15 mouse cellular contexts compared by ENCODE assay signal in genomic region chr16:57401702-57402101, GRCm38 (mm10). TPM values are rescaled to one million over a fixed set of nuclear protein-coding genes. Genes with fewer than 3 reads are reported as not detected.
DNase-seq lines count a peak whose midpoint lies in the region; ATAC-seq and TF ChIP-seq lines count a peak whose summit lies in the region.
"Had no signal": no experiment of that assay in that cellular context is flagged by ENCODE, and none has a peak within 500 bp of the region (broad histone marks: within the 10 kb centered on the region; RNA-seq: fewer than 3 reads in every experiment).

No protein-coding gene starts in this region.

- WGBS in kidney, embryonic 15.5 days: 51% methylated on average over 6 of the region's 6 CpGs
- 20% methylated on average over 6 of the region's 6 CpGs for WGBS in lung, postnatal 0 days
- WGBS in stomach, postnatal 0 days: 32% methylated on average over 6 of the region's 6 CpGs

- no peak overlapping the region for H3K9ac ChIP-seq in kidney, embryonic 15.5 days
- no peak overlapping the region for H3K9ac ChIP-seq in lung, postnatal 0 days (replicated peaks; ENCODE audit: low read depth)
- no peak overlapping the region for H3K9ac ChIP-seq in stomach, postnatal 0 days (ENCODE audit: low read length)
- H3K9ac ChIP-seq: forebrain, embryonic 15.5 days; limb, embryonic 13.5 days; midbrain, embryonic 15.5 days; neural tube, embryonic 12.5 days had no signal

- no peaks in the 10 kb centered on the region for H3K9me3 ChIP-seq in kidney, embryonic 15.5 days (replicated peaks)
- no peaks in the 10 kb centered on the region for H3K9me3 ChIP-seq in lung, postnatal 0 days (ENCODE audit: low read length)
- H3K9me3 ChIP-seq in stomach, postnatal 0 days (ENCODE audit: control insufficient read depth, low read length): no peaks in the 10 kb centered on the region
- H3K9me3 ChIP-seq: forebrain, embryonic 15.5 days; hindbrain, embryonic 10.5 days; limb, embryonic 13.5 days; midbrain, embryonic 15.5 days; neural tube, embryonic 12.5 days had no signal

- H3K27ac ChIP-seq in gastrocnemius, adult 2 months: peak overlapping the region; percentile 4
- peak overlapping the region; percentile 46 for H3K27ac ChIP-seq in kidney, embryonic 15.5 days
- peak overlapping the region; percentile 66 for H3K27ac ChIP-seq in lung, postnatal 0 days (ENCODE audit: low read length)
- peak overlapping the region; percentile 50 for H3K27ac ChIP-seq in stomach, postnatal 0 days (replicated peaks)
- H3K27ac ChIP-seq: forebrain, embryonic 15.5 days; hindbrain, embryonic 10.5 days; midbrain, embryonic 15.5 days; neural tube, embryonic 12.5 days had no signal

- no peak overlapping the region for H3K4me3 ChIP-seq in gastrocnemius, adult 2 months
- no peak overlapping the region for H3K4me3 ChIP-seq in kidney, embryonic 15.5 days (replicated peaks)
- H3K4me3 ChIP-seq in lung, postnatal 0 days (ENCODE audit: low read depth, low read length): no peak overlapping the region
- H3K4me3 ChIP-seq in stomach, postnatal 0 days (ENCODE audit: low read depth, low read length): no peak overlapping the region
- H3K4me3 ChIP-seq: forebrain, embryonic 15.5 days; hindbrain, embryonic 10.5 days; limb, embryonic 13.5 days; midbrain, embryonic 15.5 days; neural tube, embryonic 12.5 days had no signal

- H3K27me3 ChIP-seq in kidney, embryonic 15.5 days: no peaks in the 10 kb centered on the region
- no peaks in the 10 kb centered on the region for H3K27me3 ChIP-seq in lung, postnatal 0 days (replicated peaks; ENCODE audit: insufficient read depth, low read length)
- H3K27me3 ChIP-seq in stomach, postnatal 0 days (ENCODE audit: control insufficient read depth, insufficient read depth, low read length): no peaks in the 10 kb centered on the region
- H3K27me3 ChIP-seq: forebrain, embryonic 15.5 days; limb, embryonic 13.5 days; midbrain, embryonic 15.5 days; neural tube, embryonic 12.5 days had no signal

- H3K4me2 ChIP-seq in kidney, embryonic 15.5 days: no peak overlapping the region
- no peak overlapping the region for H3K4me2 ChIP-seq in lung, postnatal 0 days (replicated peaks; ENCODE audit: low read depth, low read length)
- no peak overlapping the region for H3K4me2 ChIP-seq in stomach, postnatal 0 days (replicated peaks; ENCODE audit: low read depth)
- H3K4me2 ChIP-seq: forebrain, embryonic 15.5 days; limb, embryonic 13.5 days; midbrain, embryonic 15.5 days; neural tube, embryonic 12.5 days had no signal

- no peaks in the 10 kb centered on the region for H3K36me3 ChIP-seq in kidney, embryonic 15.5 days
- H3K36me3 ChIP-seq in lung, postnatal 0 days (ENCODE audit: insufficient read depth, low read length): no peaks in the 10 kb centered on the region
- H3K36me3 ChIP-seq in stomach, postnatal 0 days (ENCODE audit: control insufficient read depth, insufficient read depth, low read length): no peaks in the 10 kb centered on the region
- H3K36me3 ChIP-seq: forebrain, embryonic 15.5 days; hindbrain, embryonic 10.5 days; limb, embryonic 13.5 days; midbrain, embryonic 15.5 days; neural tube, embryonic 12.5 days had no signal

- H3K4me1 ChIP-seq in kidney, embryonic 15.5 days: peaks cover 27% of the 10 kb centered on the region
- no peaks in the 10 kb centered on the region for H3K4me1 ChIP-seq in lung, postnatal 0 days (ENCODE audit: insufficient read depth, low read depth, low read length)
- no peaks in the 10 kb centered on the region for H3K4me1 ChIP-seq in stomach, postnatal 0 days (replicated peaks; ENCODE audit: control insufficient read depth, insufficient read depth)
- H3K4me1 ChIP-seq: forebrain, embryonic 15.5 days; hindbrain, embryonic 10.5 days; midbrain, embryonic 15.5 days; neural tube, embryonic 12.5 days had no signal

- no peak for TF ChIP-seq CTCF in gastrocnemius, adult 2 months (IDR thresholded peaks at IDR 0.05)
- no peak for TF ChIP-seq CTCF in lung, postnatal 0 days (IDR thresholded peaks at IDR 0.05)
- no peak for TF ChIP-seq CTCF in stomach, postnatal 0 days (IDR thresholded peaks at IDR 0.05; ENCODE audit: low read depth)

- intact Hi-C loops in gastrocnemius, adult 2 months (cut with DNase I): no loop called here
- intact Hi-C loops in gastrocnemius, postnatal 36 days (cut with DNase I): no loop called here

- TF ChIP-seq EP300 in lung, postnatal 0 days (IDR thresholded peaks at IDR 0.05): peak; percentile 81
- TF ChIP-seq EP300 in stomach, postnatal 0 days (optimal IDR thresholded peaks at IDR 0.05): no peak

- DNase-seq in gastrocnemius, adult 2 months: no peak
- DNase-seq in gastrocnemius, postnatal 36 days: no peak
- DNase-seq in kidney, adult 18-20 months: no peak
- DNase-seq in lung, postnatal 0 days (ENCODE audit: low spot score): peak; percentile 77
- no peak for DNase-seq in lung, postnatal 14 days
- no peak for DNase-seq in stomach, postnatal 0 days (ENCODE audit: low spot score)
- no peak for DNase-seq in layer of hippocampus, adult 8-10 months (ENCODE audit: low spot score in 2 of 2)
- DNase-seq: cerebellum, adult 11-12 months; right cerebral cortex, postnatal 4 days had no signal

- no peak for ATAC-seq in kidney, embryonic 15.5 days (replicated peaks; ENCODE audit: low FRiP score)
- ATAC-seq in lung, postnatal 0 days: peak; percentile 57
- peak; percentile 47; the same call in 1 of the 2 replicates for ATAC-seq in stomach, postnatal 0 days (ENCODE audit: low FRiP score, low TSS enrichment)
- ATAC-seq: forebrain, embryonic 15.5 days; midbrain, embryonic 15.5 days had no signal

RNA-seq across cellular contexts. Expression of gene Filip1l, which starts 48.8 kb away (rescaled TPM):
- total RNA-seq in gastrocnemius, adult 2 months (2021): 10 to 100 TPM; 37.5 to 67.0 TPM
- total RNA-seq in gastrocnemius, postnatal 36 days (2021): 10 to 100 TPM; 41.9 to 48.5 TPM
- 24.2 and 24.8 TPM in 2 replicates for polyA plus RNA-seq in kidney, embryonic 15.5 days (2015; fragmentation: Nextera tagmentation; extraction: Ambion mirVana)
- polyA plus RNA-seq in lung, postnatal 0 days (2015; fragmentation: Nextera tagmentation; extraction: Ambion mirVana): 37.7 and 41.6 TPM in 2 replicates
- polyA plus RNA-seq in stomach, postnatal 0 days (2015; fragmentation: Nextera tagmentation; extraction: Ambion mirVana): 35.3 and 41.6 TPM in 2 replicates
- total RNA-seq in layer of hippocampus, adult 8-10 months (2022): 1 to 10 TPM; 4.2 to 5.0 (median 4.7) TPM

Comparison
In these comparisons a context has a peak if more than half of its experiments do, and no peak if none do; other contexts are left out.
1. H3K27ac ChIP-seq: peak in every context shown above with its lines; median percentile 66 in lung, postnatal 0 days; 50 in stomach, postnatal 0 days; 46 in kidney, embryonic 15.5 days; 4 in gastrocnemius, adult 2 months.
2. RNA of gene Filip1l, which starts 48.8 kb away (total RNA-seq): 37.5 to 67.0 TPM in gastrocnemius, adult 2 months and 41.9 to 48.5 TPM in gastrocnemius, postnatal 36 days; 4.2 to 5.0 TPM in layer of hippocampus, adult 8-10 months; every median in the first group is over 4 times any median in the second.